Mouse (Mus musculus) kidney, adult 2 months (tissue): Measurements from ENCODE around the gene Wnt9b. TPM values are rescaled to one million over a fixed set of nuclear protein-coding genes. Genes with fewer than 3 reads are reported as not detected.
A peak's percentile ranks its signal among the peaks of the same experiment; 100 is the strongest.

Experiments
- DNase-seq: peaks from one replicate; pipeline ENCODE4 v3.0.0; 2021
- H3K27ac ChIP-seq: fragments of 200-500 bp; 2 replicates; pipeline ENCODE4 v1.5.1; 2012; ENCODE audit warnings: low read depth, low read length, control low read depth, inconsistent platforms; ENCODE audit not compliant: insufficient read depth
- H3K27me3 ChIP-seq: fragments of 200-500 bp; replicated peaks from 2 replicates; pipeline ENCODE4 v1.6.1; 2012; ENCODE audit warnings: mild to moderate bottlenecking, moderate library complexity, low read length, inconsistent platforms; ENCODE audit not compliant: control insufficient read depth, insufficient read depth
- H3K36me3 ChIP-seq: fragments of 200-500 bp; 2 replicates; pipeline ENCODE4 v1.6.1; 2012; ENCODE audit warnings: mild to moderate bottlenecking, moderate library complexity, low read length, inconsistent platforms; ENCODE audit not compliant: control insufficient read depth, insufficient read depth
- H3K4me1 ChIP-seq: fragments of 200-500 bp; 2 replicates; pipeline ENCODE4 v1.6.1; 2011; ENCODE audit warnings: low read length; ENCODE audit not compliant: control insufficient read depth, insufficient read depth
- H3K4me3 ChIP-seq: fragments of 200-500 bp; 2 replicates; pipeline ENCODE4 v1.5.1; 2011; ENCODE audit warnings: mild to moderate bottlenecking, low read depth, low read length, control low read depth; ENCODE audit not compliant: insufficient read depth
- CTCF ChIP-seq: fragments of 200-500 bp; conservative IDR thresholded peaks from 2 replicates; pipeline ENCODE4 v1.5.1; 2011; ENCODE audit warnings: low read depth, mild to moderate bottlenecking, control low read depth, low read length, moderate library complexity, mixed read lengths; ENCODE audit not compliant: insufficient read depth, insufficient read length
- POLR2A ChIP-seq: fragments of 200-500 bp; IDR thresholded peaks from one replicate; pipeline ENCODE4 v1.6.1; 2011; ENCODE audit warnings: low read depth, low read length, control low read depth
- WGBS: fragments of 180-500 bp; shearing (Covaris S2); methylation state at CpG from one replicate; pipeline ENCODE4 v1.1.7; 2018; 5-methylcytosine and 5-hydroxymethylcytosine counted together
- polyA plus RNA-seq: library from polyadenylated mRNA; depleted of rRNA; stranded (reverse); fragments of >200 nt; gene quantifications from 2 replicates; pipeline ENCODE4 v1.2.3, GENCODE M21; 2012

Gene Wnt9b
- polyA plus RNA-seq, 1 experiment: 2.7 TPM

DNA sequence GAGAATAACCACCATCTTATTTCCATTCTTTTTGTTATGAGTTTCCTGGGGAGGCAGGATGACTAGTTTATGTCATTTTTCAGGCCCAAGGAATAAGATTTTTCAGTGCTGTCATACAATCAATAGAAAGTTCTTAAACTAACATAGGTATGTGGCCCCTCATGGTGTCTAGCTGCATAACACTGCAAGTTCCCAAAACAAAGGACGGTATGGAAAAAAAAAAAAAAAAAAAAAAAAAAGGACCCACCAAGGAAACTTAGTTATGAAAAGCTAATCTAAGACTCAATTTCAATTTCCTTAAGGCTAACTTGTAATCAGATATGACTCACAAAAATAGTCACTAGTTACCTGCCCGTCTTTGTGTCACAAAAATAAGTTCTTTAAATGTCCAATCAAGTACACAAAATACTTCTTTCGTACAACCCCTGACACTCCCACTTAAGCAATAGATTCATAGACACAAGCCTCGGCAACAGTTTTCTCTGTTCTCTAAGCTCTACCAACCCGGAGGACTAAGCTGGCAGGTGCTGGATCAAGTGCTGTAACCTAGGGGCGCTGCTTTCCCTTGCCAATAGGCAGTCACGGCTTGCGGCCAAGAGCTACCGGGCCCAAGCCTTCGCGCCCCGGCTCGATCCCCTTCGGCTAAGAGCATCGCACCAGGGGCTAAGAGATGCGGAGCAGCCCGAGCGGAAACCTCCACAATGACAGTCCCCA lies 52.6 kb downstream of the Wnt9b start:
- under 1% methylated on average over 18 of the region's 18 CpGs for WGBS
- Histone ChIP-seq H3K4me1 (peaks cover 6% of the 10 kb centered on the region; the same call in 1 of the 2 replicates), H3K4me3 (peak overlapping the region; percentile 96), H3K36me3 (no peaks in the 10 kb centered on the region), H3K27me3 (no peaks in the 10 kb centered on the region), H3K27ac (peak overlapping the region; percentile 100)
- TF ChIP-seq POLR2A (no peak), CTCF (no peak)
- DNase-seq: no peak

GRCm38 (mm10) chr11:103693241-103693640 lies 56.4 kb downstream of the Wnt9b start:
- peaks cover 31% of the 10 kb centered on the region for H3K4me1 ChIP-seq
- H3K4me3 ChIP-seq: no peak overlapping the region
- no peaks in the 10 kb centered on the region for H3K36me3 ChIP-seq
- no peak for TF ChIP-seq CTCF
- TF ChIP-seq POLR2A: no peak
- H3K27ac ChIP-seq: no peak overlapping the region
- H3K27me3 ChIP-seq: no peaks in the 10 kb centered on the region
- DNase-seq: no peak
- WGBS: 31% methylated on average over 1 of the region's 1 CpGs

DNA sequence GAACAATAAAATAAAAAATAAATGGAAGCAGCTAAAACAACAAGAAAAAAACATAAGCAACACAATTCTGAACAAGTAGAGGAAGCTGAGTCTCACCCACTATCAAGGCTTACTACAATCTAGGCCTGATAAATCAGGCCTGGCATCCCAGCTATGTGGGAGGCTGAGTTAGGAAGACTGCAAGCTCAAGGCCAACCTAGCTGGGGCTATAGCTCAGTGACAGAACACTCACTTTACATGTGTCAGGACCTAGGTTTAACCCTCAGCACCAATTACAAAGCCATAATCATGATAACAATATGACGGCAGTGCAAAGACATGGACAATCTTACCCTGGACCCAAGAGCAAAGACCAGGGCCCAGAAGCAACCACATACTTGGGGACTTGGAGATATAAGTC lies 58.6 kb downstream of the Wnt9b start:
- Histone ChIP-seq H3K36me3 (no peaks in the 10 kb centered on the region), H3K4me3 (no peak overlapping the region), H3K27me3 (no peaks in the 10 kb centered on the region), H3K27ac (no peak overlapping the region), H3K4me1 (peaks cover 31% of the 10 kb centered on the region)
- TF ChIP-seq CTCF (no peak), POLR2A (no peak)
- DNase-seq: no peak
- 83% methylated on average over 1 of the region's 1 CpGs for WGBS

DNA sequence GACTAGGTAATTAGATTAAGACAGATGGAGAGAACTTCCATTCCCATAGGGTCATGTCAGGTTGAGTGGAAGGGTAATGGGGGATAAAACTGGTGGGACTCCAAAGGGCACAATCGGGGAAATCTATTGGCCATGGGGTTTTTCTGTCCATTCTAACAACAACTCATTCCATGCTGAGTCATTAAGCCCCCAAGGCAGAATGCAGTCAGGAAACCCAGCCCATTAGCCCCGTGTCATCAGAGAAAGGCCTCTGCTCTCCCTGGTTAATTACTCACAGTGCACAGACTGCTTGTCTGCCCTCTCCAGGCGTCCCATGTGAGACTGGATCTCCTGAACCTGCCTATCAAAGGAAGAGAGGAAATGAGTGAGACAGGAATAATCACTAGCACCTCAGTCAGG lies 60.6 kb downstream of the Wnt9b start:
- no peaks in the 10 kb centered on the region for H3K36me3 ChIP-seq
- TF ChIP-seq POLR2A (no peak), CTCF (no peak)
- DNase-seq: peak; percentile 38
- 13% methylated on average over 3 of the region's 3 CpGs for WGBS
- no peaks in the 10 kb centered on the region for H3K27me3 ChIP-seq
- no peak overlapping the region for H3K4me3 ChIP-seq
- peaks cover 25% of the 10 kb centered on the region for H3K4me1 ChIP-seq
- no peak overlapping the region for H3K27ac ChIP-seq

DNA sequence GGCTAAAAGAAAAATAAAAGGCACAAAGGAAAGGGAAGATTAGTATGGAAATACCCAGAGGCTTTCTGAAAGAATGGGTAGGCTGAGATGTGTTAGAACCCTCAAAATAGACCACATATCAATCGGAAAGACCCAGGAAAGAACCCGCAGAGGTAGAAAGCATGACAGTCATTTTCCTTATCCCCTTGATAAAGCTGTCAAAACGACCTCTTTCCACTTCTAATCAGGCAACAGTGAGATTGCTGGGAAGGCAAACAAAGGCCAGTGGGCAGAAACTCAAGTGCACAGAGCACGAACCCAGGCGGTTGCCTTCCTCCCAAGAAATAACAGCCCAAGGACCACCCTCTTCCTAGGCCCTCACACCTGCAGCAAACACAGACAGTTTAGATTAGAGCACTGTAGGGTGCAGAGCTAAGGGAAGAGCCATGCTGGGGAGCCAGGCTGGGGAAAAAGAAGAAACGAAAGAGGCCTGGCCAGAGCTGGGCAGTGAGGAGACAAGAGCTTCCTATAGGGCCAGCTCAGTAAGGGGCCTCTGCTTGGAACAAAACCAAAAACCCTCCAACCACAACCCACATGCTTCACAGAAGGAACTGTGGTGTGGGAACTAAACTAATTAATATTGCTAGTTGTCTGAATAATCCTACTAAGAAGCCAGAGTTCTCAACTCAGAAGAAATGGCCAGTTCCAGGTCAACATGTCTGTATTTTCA lies 61.2 kb downstream of the Wnt9b start:
- TF ChIP-seq CTCF: no peak
- TF ChIP-seq POLR2A: no peak
- WGBS: 71% methylated on average over 6 of the region's 6 CpGs
- Histone ChIP-seq H3K4me1 (peaks cover 25% of the 10 kb centered on the region), H3K27me3 (no peaks in the 10 kb centered on the region), H3K4me3 (no peak overlapping the region), H3K36me3 (no peaks in the 10 kb centered on the region), H3K27ac (no peak overlapping the region)
- no peak for DNase-seq

DNA sequence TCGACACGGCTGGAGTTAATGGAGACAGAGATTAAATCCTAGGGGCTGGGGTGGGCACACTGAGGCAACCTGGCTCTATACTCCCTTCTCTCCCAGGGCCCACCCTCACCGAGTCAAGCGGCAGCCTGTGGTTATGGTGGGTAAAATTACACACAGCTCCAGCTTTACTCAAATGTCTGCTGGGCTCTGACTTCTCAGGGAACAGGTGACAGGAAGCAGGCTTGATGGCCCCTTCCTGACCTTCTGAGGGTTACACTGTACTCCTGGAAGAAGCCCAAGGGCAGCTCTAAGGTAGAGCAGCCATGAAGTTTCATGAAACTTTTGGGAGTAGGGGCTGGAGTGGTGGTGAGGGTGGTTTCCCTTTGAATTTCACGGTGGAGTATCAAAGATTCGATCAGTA lies 62.9 kb downstream of the Wnt9b start:
- H3K27ac ChIP-seq: no peak overlapping the region
- no peak for DNase-seq
- no peaks in the 10 kb centered on the region; the same call in none of the 2 replicates for H3K36me3 ChIP-seq
- H3K27me3 ChIP-seq: no peaks in the 10 kb centered on the region
- no peak for TF ChIP-seq CTCF
- no peak for TF ChIP-seq POLR2A
- WGBS: 57% methylated on average over 6 of the region's 6 CpGs
- no peak overlapping the region for H3K4me3 ChIP-seq
- peaks cover 22% of the 10 kb centered on the region for H3K4me1 ChIP-seq

DNA sequence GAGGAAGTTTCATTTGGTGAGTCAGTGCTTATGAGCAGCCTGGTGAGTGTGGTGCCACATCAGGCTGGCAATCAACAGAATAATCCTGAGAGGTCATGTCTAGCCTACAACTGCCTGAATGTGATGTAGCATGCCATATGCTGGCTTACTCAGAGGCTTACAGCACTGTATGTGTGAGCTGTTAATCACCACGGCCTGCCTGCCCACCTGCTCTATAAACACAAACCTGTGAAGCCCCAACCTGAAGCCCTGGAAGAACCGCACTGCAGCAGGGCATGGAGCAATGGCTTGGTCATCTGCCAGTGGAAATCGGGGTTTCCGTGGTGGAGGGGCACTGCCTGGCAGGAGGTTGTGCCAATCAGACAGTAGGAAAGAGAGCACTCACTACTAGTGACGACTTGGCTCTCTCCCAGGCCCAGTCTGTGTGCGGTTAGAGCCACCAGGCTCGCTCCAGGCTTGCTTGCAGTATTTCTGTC lies 64.3 kb downstream of the Wnt9b start:
- H3K36me3 ChIP-seq: no peaks in the 10 kb centered on the region; the same call in none of the 2 replicates
- no peak overlapping the region for H3K4me3 ChIP-seq
- H3K27ac ChIP-seq: no peak overlapping the region
- peaks cover 14% of the 10 kb centered on the region for H3K4me1 ChIP-seq
- TF ChIP-seq POLR2A (no peak), CTCF (no peak)
- no peaks in the 10 kb centered on the region for H3K27me3 ChIP-seq
- DNase-seq: no peak
- WGBS: 79% methylated on average over 7 of the region's 7 CpGs
